Mouse (Mus musculus) lung, embryonic 16.5 days (tissue): ENCODE data around the gene Shld2. TPM values are rescaled to one million over a fixed set of nuclear protein-coding genes. Genes with fewer than 3 reads are reported as not detected.
"Not testable (repeated sequence)": the region's sequence is repeated elsewhere in the genome, so short reads cannot be mapped to it uniquely, and the experiment has no call there.

ENCODE experiments used
- ATAC-seq: fragments of 200-750 bp; cut with Nextera tagmentation; 2 replicates; pipeline ENCODE4 v1.8.0; 2017; ENCODE audit warnings: low read depth, mild to moderate bottlenecking, moderate library complexity
- H3K27ac ChIP-seq: fragments of 300-500 bp; sonication (generic); 2 replicates; pipeline ENCODE4 v1.5.1; 2014; ENCODE audit warnings: mild to moderate bottlenecking, control low read depth, low read length
- H3K27me3 ChIP-seq: fragments of 300-500 bp; sonication (generic); 2 replicates; pipeline ENCODE4 v1.6.1; 2014; ENCODE audit warnings: low read depth, low read length, mixed read lengths; ENCODE audit not compliant: control insufficient read depth, insufficient read depth
- H3K36me3 ChIP-seq: fragments of 300-500 bp; sonication (generic); 2 replicates; pipeline ENCODE4 v1.6.1; 2014; ENCODE audit warnings: low read length; ENCODE audit not compliant: control insufficient read depth, insufficient read depth
- H3K4me1 ChIP-seq: fragments of 300-500 bp; sonication (generic); replicated peaks from 2 replicates; pipeline ENCODE4 v1.6.1; 2014; ENCODE audit warnings: low read length, mixed read lengths; ENCODE audit not compliant: control insufficient read depth, insufficient read depth
- H3K4me2 ChIP-seq: fragments of 300-500 bp; sonication (generic); 2 replicates; pipeline ENCODE4 v1.6.1; 2014; ENCODE audit warnings: low read depth, low read length, control low read depth
- H3K4me3 ChIP-seq: fragments of 300-500 bp; sonication (generic); 2 replicates; pipeline ENCODE4 v1.5.1; 2014; ENCODE audit warnings: mild to moderate bottlenecking, low read length, control low read depth
- H3K9ac ChIP-seq: fragments of 300-500 bp; sonication (generic); 2 replicates; pipeline ENCODE4 v1.6.1; 2014; ENCODE audit warnings: low read length, control low read depth
- H3K9me3 ChIP-seq: fragments of 300-500 bp; sonication (generic); 2 replicates; pipeline ENCODE4 v1.6.1; 2016; ENCODE audit warnings: low read length; ENCODE audit not compliant: control insufficient read depth
- WGBS: fragments of 180-500 bp; shearing (Covaris S2); extraction: QIAGEN DNeasy Blood & Tissue Kit; methylation state at CpG from one replicate; pipeline ENCODE4 v1.1.7; 2014; 5-methylcytosine and 5-hydroxymethylcytosine counted together
- polyA plus RNA-seq: library from polyadenylated mRNA; unstranded; fragments of >200 nt; fragmentation: Nextera tagmentation; extraction: Ambion mirVana; gene quantifications from 2 replicates; pipeline ENCODE4 v1.2.1, GENCODE M21; 2015

Shld2 gene
- polyA plus RNA-seq, 1 experiment from 2014 or later, result 9.9 TPM

- no peaks in the 10 kb centered on the region for H3K9me3 ChIP-seq
- 57% methylated on average over 4 of the region's 4 CpGs for WGBS
- H3K36me3 ChIP-seq, result no peaks in the 10 kb centered on the region
- H3K4me2 ChIP-seq, result no peak overlapping the region
- no peak overlapping the region for H3K4me3 ChIP-seq
- no peaks in the 10 kb centered on the region for H3K27me3 ChIP-seq
- no peaks in the 10 kb centered on the region for H3K4me1 ChIP-seq
- H3K27ac ChIP-seq, result no peak overlapping the region
- H3K9ac ChIP-seq, result no peak overlapping the region
- no peak for ATAC-seq
Observed at GRCm38 (mm10) chr14:34275225-34275624, 35.1 kb downstream of the Shld2 start.

DNA sequence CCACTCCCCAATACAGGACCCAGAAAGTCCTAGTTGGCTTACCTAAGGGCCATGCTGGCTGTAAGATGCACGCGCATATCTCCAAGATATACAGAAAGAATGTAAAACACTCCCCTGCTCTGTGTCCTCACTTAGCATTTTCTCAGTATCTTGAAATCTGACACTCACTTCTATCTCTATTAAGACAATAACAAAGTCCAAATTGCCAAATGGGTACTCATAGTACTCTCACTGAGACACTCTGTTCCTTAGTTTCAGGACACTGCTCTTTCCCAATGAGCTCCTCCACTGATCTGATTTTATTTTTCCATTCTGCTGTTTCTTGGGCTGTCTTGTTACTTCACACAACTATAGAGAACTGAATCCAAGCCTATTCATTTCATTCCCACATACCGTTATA, 36.2 kb downstream of the Shld2 start:
- no peaks in the 10 kb centered on the region for H3K27me3 ChIP-seq
- no peaks in the 10 kb centered on the region for H3K4me1 ChIP-seq
- H3K36me3 ChIP-seq, result no peaks in the 10 kb centered on the region
- 86% methylated on average over 3 of the region's 3 CpGs for WGBS
- no peak overlapping the region for H3K4me2 ChIP-seq
- no peak overlapping the region for H3K27ac ChIP-seq
- no peak for ATAC-seq
- H3K9ac ChIP-seq, result no peak overlapping the region
- H3K9me3 ChIP-seq, result no peaks in the 10 kb centered on the region
- no peak overlapping the region for H3K4me3 ChIP-seq

GRCm38 (mm10) chr14:34273280-34273679, 37.0 kb downstream of the Shld2 start:
- Histone ChIP-seq H3K4me1 (no peaks in the 10 kb centered on the region), H3K4me2 (no peak overlapping the region), H3K27me3 (no peaks in the 10 kb centered on the region), H3K9ac (no peak overlapping the region), H3K4me3 (no peak overlapping the region), H3K9me3 (no peaks in the 10 kb centered on the region), H3K36me3 (no peaks in the 10 kb centered on the region), H3K27ac (no peak overlapping the region)
- WGBS, result 38% methylated on average over 2 of the region's 2 CpGs
- no peak for ATAC-seq

DNA sequence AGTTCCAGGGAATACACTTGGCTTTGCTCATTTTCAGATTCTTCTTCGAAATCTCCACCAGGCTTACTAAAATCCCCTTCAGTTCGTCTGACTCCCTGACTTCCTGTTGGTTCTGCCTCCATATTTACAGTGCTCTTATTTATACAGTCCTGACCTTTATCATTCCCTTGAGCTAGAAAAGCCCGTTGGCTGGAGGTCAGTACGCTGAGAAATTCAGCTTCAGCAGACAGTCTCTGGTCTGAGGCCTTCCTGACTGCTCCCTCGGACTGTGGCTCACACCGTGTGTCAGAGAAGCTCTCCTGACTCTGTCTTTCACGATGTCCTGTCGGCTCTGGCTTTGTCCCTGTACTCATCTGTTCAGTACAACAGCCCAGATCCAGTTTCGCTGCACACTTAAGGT, 42.2 kb downstream of the Shld2 start:
- WGBS, result 38% methylated on average over 9 of the region's 9 CpGs
- Histone ChIP-seq H3K27me3 (no peaks in the 10 kb centered on the region), H3K36me3 (0 out of 2 replicates have a peak, but pooled peaks cover 2% of the 10 kb centered on the region), H3K4me1 (no peaks in the 10 kb centered on the region), H3K9me3 (no peaks in the 10 kb centered on the region), H3K4me2 (no peak overlapping the region), H3K4me3 (no peak overlapping the region), H3K9ac (no peak overlapping the region), H3K27ac (no peak overlapping the region)
- no peak for ATAC-seq

DNA sequence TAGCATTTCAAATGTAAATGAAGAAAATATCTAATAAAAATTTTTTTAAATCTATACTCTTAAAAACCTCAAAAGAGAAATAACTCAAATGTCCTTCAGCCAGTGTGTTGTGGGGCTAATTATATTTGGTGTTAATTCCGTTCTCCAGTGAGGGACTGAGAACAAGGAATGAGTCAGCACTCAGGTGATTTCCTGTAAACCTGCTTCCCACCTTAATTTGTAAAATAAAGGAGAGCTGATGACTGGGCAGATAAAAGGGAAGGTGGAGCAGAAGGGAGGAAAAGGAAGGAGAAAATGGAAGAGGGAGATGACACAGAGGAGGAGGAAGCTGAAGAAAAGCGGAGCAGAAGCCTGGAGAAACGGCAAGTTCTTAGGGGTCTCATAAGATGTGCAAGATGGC, 51.8 kb downstream of the Shld2 start:
- not testable (repeated sequence) for H3K9ac ChIP-seq, H3K4me2 ChIP-seq, H3K4me3 ChIP-seq, H3K27me3 ChIP-seq, H3K36me3 ChIP-seq, H3K4me1 ChIP-seq, H3K27ac ChIP-seq, ATAC-seq, H3K9me3 ChIP-seq
- 62% methylated on average over 3 of the region's 3 CpGs for WGBS

DNA sequence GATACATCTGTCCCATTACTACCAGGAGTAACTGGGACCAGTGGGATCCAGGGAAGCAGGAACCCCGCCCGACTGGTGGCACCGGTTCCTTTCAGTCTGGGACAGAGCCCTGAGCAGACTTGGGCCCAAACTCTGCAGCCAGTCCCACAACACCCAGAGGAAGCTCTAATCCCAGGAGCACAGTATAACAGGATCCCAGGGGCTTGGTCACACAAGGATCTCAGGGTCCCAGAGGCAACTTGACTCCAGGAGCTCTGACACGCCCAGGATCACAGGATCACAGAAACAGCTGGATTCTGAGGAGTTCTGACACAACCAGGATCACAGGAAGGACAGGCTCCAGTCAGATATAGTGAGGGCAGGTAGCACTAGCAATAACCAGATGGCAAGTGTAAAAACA, 57.0 kb downstream of the Shld2 start:
- no peak overlapping the region for H3K27ac ChIP-seq
- H3K9ac ChIP-seq, result no peak overlapping the region
- no peaks in the 10 kb centered on the region for H3K36me3 ChIP-seq
- 83% methylated on average over 4 of the region's 4 CpGs for WGBS
- H3K9me3 ChIP-seq, result no peaks in the 10 kb centered on the region
- H3K4me1 ChIP-seq, result no peaks in the 10 kb centered on the region
- H3K4me2 ChIP-seq, result no peak overlapping the region
- no peak for ATAC-seq
- H3K27me3 ChIP-seq, result no peaks in the 10 kb centered on the region
- no peak overlapping the region for H3K4me3 ChIP-seq

- Histone ChIP-seq H3K36me3 (no peaks in the 10 kb centered on the region), H3K4me3 (no peak overlapping the region), H3K27me3 (no peaks in the 10 kb centered on the region), H3K4me2 (no peak overlapping the region), H3K4me1 (no peaks in the 10 kb centered on the region), H3K9ac (no peak overlapping the region), H3K9me3 (no peaks in the 10 kb centered on the region), H3K27ac (no peak overlapping the region)
- WGBS, result 24% methylated on average over 5 of the region's 6 CpGs
- ATAC-seq, result no peak
Observed at GRCm38 (mm10) chr14:34252470-34253145, 57.7 kb downstream of the Shld2 start.

GRCm38 (mm10) chr14:34240676-34241075, 69.6 kb downstream of the Shld2 start:
- no peaks in the 10 kb centered on the region for H3K27me3 ChIP-seq
- 29% methylated on average over 6 of the region's 6 CpGs for WGBS
- H3K4me2 ChIP-seq, result no peak overlapping the region
- H3K9me3 ChIP-seq, result peaks cover 3% of the 10 kb centered on the region; the same call in 1 of the 2 replicates
- no peaks in the 10 kb centered on the region for H3K36me3 ChIP-seq
- H3K4me1 ChIP-seq, result no peaks in the 10 kb centered on the region
- no peak for ATAC-seq
- no peak overlapping the region for H3K9ac ChIP-seq
- H3K27ac ChIP-seq, result no peak overlapping the region
- H3K4me3 ChIP-seq, result no peak overlapping the region

- Histone ChIP-seq H3K4me3 (no peak overlapping the region), H3K27me3 (no peaks in the 10 kb centered on the region), H3K4me1 (no peaks in the 10 kb centered on the region), H3K36me3 (no peaks in the 10 kb centered on the region), H3K4me2 (no peak overlapping the region), H3K9me3 (peaks cover 3% of the 10 kb centered on the region; the same call in 1 of the 2 replicates), H3K27ac (no peak overlapping the region), H3K9ac (no peak overlapping the region)
- WGBS, result 50% methylated on average over 10 of the region's 10 CpGs
- ATAC-seq, result no peak
Observed at GRCm38 (mm10) chr14:34240263-34240662, 70.0 kb downstream of the Shld2 start.
